Mouse (Mus musculus) intestine, embryonic 14.5 days (tissue): Measurements from ENCODE around the gene Fam219b. TPM values are rescaled to one million over a fixed set of nuclear protein-coding genes. Genes with fewer than 3 reads are reported as not detected.
A peak's percentile ranks its signal among the peaks of the same experiment; 100 is the strongest.

ENCODE experiments used
- ATAC-seq: fragments of 200-750 bp; cut with Nextera tagmentation; replicated peaks from 2 replicates; pipeline ENCODE4 v1.8.0; 2017; ENCODE audit warnings: low read depth, moderate number of reproducible peaks, moderate TSS enrichment, moderate library complexity; ENCODE audit not compliant: low FRiP score, low TSS enrichment
- DNase-seq: peaks from one replicate; pipeline ENCODE4 v3.0.0-alpha.2; 2018; ENCODE audit warnings: low spot score
- H3K27ac ChIP-seq: fragments of 300-500 bp; sonication (generic); 2 replicates; pipeline ENCODE4 v1.5.1; 2014; ENCODE audit warnings: low read depth, mild to moderate bottlenecking, control low read depth
- H3K27me3 ChIP-seq: fragments of 300-500 bp; sonication (generic); replicated peaks from 2 replicates; pipeline ENCODE4 v1.6.1; 2014; ENCODE audit warnings: low read length, control low read depth; ENCODE audit not compliant: control insufficient read depth, insufficient read depth
- H3K36me3 ChIP-seq: fragments of 300-500 bp; sonication (generic); 2 replicates; pipeline ENCODE4 v1.6.1; 2014; ENCODE audit warnings: low read length, control low read depth; ENCODE audit not compliant: control insufficient read depth, insufficient read depth
- H3K4me1 ChIP-seq: fragments of 300-500 bp; sonication (generic); replicated peaks from 2 replicates; pipeline ENCODE4 v1.6.1; 2014; ENCODE audit warnings: low read length, control low read depth, mixed read lengths; ENCODE audit not compliant: control insufficient read depth, insufficient read depth
- H3K4me2 ChIP-seq: fragments of 300-500 bp; sonication (generic); 2 replicates; pipeline ENCODE4 v1.6.1; 2014; ENCODE audit warnings: low read length
- H3K4me3 ChIP-seq: fragments of 300-500 bp; sonication (generic); 2 replicates; pipeline ENCODE4 v1.5.1; 2014; ENCODE audit warnings: low read depth, low read length, control low read depth, mixed read lengths
- H3K9ac ChIP-seq: fragments of 300-500 bp; sonication (generic); 2 replicates; pipeline ENCODE4 v1.6.1; 2014; ENCODE audit warnings: mild to moderate bottlenecking, low read length
- H3K9me3 ChIP-seq: fragments of 300-500 bp; sonication (generic); 2 replicates; pipeline ENCODE4 v1.6.1; 2016; ENCODE audit warnings: low read length, control low read depth; ENCODE audit not compliant: control insufficient read depth
- WGBS: fragments of 180-500 bp; shearing (Covaris S2); extraction: QIAGEN DNeasy Blood & Tissue Kit; methylation state at CpG from one replicate; pipeline ENCODE4 v1.1.7; 2014; 5-methylcytosine and 5-hydroxymethylcytosine counted together
- polyA plus RNA-seq: library from polyadenylated mRNA; unstranded; fragments of >200 nt; fragmentation: Nextera tagmentation; extraction: Ambion mirVana; gene quantifications from 2 replicates; pipeline ENCODE4 v1.2.1, GENCODE M21; 2014

Fam219b gene
- polyA plus RNA-seq, 1 experiment from 2014 or later = 18.9 TPM

DNA sequence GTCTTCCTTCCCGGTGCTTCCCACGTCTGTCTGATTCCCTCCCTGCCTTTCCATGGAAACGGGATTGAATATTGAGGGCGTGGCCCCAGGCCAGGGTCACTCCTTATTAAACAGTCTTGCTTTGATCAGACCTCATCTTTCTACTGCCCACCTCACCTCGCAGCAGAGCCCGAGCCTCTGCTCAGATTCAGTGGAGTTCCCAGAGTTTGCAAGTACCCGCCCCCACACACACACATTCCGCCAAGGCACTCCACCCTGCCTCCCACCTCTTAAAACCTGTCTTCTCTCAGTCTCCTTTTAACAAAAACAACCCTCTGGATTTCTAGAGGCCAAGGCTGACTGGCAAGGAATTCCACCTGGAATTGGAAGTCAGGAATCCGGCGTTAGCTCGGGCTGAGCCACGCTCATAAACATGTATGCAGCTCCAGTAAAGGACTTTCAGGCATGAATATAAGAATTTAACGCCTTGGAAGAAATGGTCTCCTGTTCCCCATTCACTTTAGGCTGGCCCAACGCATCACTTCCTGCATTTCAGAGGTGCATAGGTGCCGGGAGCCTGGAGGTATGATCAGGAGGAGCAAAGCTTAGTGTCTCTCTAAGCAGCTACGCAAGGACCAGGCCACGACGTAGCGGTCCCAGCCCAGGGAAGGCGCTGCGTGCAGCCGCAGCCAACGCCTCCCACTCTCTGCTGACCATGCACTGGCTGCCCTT lies 34.3 kb upstream of the Fam219b start:
- Histone ChIP-seq H3K4me2 (peak overlapping the region; percentile 78), H3K27me3 (peaks cover 80% of the 10 kb centered on the region), H3K9ac (no peak overlapping the region), H3K9me3 (no peaks in the 10 kb centered on the region), H3K27ac (peak overlapping the region; percentile 11; the same call in 1 of the 2 replicates), H3K4me3 (peak overlapping the region; percentile 40), H3K4me1 (peaks cover 22% of the 10 kb centered on the region), H3K36me3 (no peaks in the 10 kb centered on the region)
- peak; percentile 60 for DNase-seq
- WGBS = 1% methylated on average over 23 of the region's 23 CpGs
- ATAC-seq = no peak

DNA sequence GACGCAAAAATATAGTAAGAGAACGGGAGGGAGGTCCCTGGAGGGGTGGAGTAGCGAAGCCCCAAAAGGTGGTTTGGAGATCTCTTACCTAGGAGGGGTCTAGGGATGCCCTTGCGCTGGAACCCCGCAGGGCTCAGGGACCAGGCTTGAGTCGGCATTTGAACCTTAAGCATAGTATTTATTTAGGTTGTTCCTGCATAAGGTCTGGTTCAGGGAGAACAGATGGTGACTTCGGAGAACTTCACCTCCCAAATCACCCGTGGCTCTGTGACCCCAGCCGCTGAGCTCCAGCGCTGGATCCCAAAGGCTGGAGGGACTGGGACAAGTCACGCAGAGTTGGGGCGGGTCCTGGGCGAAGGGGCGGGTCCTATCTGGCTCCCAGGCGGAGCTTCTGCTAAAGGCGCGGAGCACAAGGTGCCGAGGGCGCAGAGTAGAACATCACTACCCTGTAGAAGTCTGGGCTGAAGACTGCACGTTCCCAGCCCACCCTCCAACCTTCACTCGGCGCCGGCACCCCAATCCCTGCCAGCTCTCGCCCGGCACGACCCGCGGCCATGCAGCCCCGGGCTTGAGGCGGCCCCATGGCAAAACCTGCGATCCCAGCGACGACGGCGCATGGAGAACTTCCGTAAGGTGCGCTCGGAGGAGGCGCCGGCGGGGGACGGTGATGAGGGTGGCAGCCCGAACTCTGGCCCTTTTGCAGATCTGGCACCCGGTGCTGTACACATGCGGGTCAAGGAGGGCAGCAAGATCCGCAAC lies 33.5 kb upstream of the Fam219b start, which contains the start of gene Rpp25:
TSS of gene Rpp25 (plus strand) at position 405 of the 759 bp plus-strand sequence.
- Histone ChIP-seq H3K27me3 (peaks cover 76% of the 10 kb centered on the region), H3K4me1 (peaks cover 22% of the 10 kb centered on the region), H3K9ac (peak within 1 kb of the TSS; percentile 22), H3K9me3 (no peaks in the 10 kb centered on the region), H3K4me3 (peak within 1 kb of the TSS; percentile 40), H3K36me3 (no peaks in the 10 kb centered on the region), H3K4me2 (peak within 1 kb of the TSS; percentile 78), H3K27ac (peak within 1 kb of the TSS; percentile 11; the same call in 1 of the 2 replicates)
- DNase-seq (peak; percentile 81), ATAC-seq (peak; percentile 76)
- under 1% methylated on average over 46 of the region's 46 CpGs for WGBS

DNA sequence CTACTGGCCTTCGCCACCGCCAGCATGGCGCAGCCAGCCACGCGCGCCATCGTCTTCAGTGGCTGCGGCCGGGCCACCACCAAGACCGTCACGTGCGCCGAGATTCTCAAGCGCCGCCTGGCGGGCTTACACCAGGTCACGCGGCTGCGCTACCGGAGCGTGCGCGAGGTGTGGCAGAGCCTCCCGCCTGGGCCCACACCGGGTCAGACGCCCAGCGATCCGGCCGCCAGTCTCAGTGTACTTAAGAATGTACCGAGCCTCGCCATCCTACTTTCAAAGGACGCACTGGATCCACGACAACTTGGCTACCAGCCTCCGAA lies 33.0 kb upstream of the Fam219b start:
- 1% methylated on average over 28 of the region's 34 CpGs for WGBS
- Histone ChIP-seq H3K36me3 (no peaks in the 10 kb centered on the region), H3K27ac (no peak overlapping the region), H3K9ac (peak overlapping the region; percentile 22), H3K4me3 (peak overlapping the region; percentile 40), H3K27me3 (peaks cover 73% of the 10 kb centered on the region), H3K4me1 (peaks cover 22% of the 10 kb centered on the region), H3K9me3 (no peaks in the 10 kb centered on the region), H3K4me2 (peak overlapping the region; percentile 78)
- ATAC-seq (peak; percentile 82), DNase-seq (peak; percentile 77)

DNA sequence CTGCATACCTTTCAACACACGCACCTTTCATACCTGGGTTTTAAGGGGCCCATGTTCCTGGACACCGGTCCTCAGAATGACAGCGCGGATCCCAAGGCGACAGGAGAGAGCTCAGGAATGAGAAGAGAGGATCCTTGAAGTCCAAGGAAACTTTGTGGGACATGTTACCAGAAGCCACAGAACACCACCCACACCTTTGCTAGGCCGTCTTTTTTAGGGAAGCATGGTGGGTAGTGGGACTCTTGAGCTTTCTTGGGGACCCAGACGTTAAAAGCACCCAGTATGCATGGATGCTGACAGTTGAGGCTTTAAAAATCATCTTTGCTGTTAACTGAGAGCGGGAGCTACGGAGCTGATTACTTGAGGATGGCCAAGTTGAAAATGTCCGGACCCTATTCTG lies 32.4 kb upstream of the Fam219b start:
- H3K27me3 ChIP-seq = peaks cover 67% of the 10 kb centered on the region
- WGBS = 53% methylated on average over 10 of the region's 10 CpGs
- peak overlapping the region; percentile 40; the same call in 1 of the 2 replicates for H3K4me3 ChIP-seq
- no peak overlapping the region for H3K9ac ChIP-seq
- H3K4me1 ChIP-seq = peaks cover 22% of the 10 kb centered on the region
- no peaks in the 10 kb centered on the region for H3K36me3 ChIP-seq
- no peak for ATAC-seq
- peak overlapping the region; percentile 78; the same call in 1 of the 2 replicates for H3K4me2 ChIP-seq
- DNase-seq = no peak
- no peak overlapping the region for H3K27ac ChIP-seq
- no peaks in the 10 kb centered on the region for H3K9me3 ChIP-seq

DNA sequence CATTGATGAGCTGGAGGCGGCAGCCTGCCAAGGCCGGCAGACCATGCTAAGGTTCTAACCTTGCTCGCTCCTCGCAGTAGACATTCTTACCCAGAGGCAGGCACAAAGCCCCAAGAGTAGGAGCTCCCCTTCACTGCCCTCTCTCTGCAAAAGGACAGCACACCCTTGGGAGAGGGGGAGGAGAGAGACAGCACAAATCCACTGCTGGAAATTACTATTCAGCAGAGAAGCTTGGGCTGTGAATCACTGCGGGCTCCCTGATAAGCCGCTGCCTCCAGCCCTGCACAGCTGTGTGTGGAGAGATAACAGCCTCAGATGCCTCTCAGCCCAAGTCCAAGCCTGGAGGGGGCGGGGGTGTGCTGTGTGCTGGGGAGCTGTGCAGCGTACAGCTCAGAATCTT lies 31.6 kb upstream of the Fam219b start:
- H3K36me3 ChIP-seq = no peaks in the 10 kb centered on the region
- H3K9me3 ChIP-seq = no peaks in the 10 kb centered on the region
- ATAC-seq (peak; percentile 71), DNase-seq (peak; percentile 66)
- peak overlapping the region; percentile 13; the same call in 1 of the 2 replicates for H3K4me2 ChIP-seq
- peaks cover 22% of the 10 kb centered on the region for H3K4me1 ChIP-seq
- H3K27me3 ChIP-seq = peaks cover 59% of the 10 kb centered on the region
- H3K4me3 ChIP-seq = no peak overlapping the region
- H3K27ac ChIP-seq = no peak overlapping the region
- 10% methylated on average over 8 of the region's 8 CpGs for WGBS
- no peak overlapping the region for H3K9ac ChIP-seq

DNA sequence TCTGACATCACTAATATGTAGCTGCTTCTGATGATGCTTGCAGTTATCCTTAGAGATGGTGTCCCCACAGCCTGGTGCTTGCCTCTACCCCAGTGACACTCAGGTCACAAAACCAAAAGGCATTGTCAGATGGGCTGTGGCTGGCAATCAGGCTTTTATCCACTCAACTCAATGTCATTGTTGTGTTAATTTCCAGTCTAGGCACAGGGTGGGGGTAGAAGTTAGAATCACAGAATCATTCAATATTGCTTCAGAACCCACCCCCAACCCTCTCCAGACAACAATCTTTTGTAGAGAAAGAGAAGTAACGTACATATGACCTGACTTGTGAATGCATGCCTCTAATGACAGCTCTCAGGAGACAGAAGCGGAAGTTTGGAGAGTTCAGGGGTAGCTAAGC lies 26.8 kb upstream of the Fam219b start:
- WGBS = 76% methylated on average over 2 of the region's 2 CpGs
- Histone ChIP-seq H3K9me3 (no peaks in the 10 kb centered on the region), H3K27me3 (peaks cover 10% of the 10 kb centered on the region), H3K27ac (no peak overlapping the region), H3K9ac (no peak overlapping the region), H3K4me2 (no peak overlapping the region), H3K4me3 (no peak overlapping the region), H3K36me3 (no peaks in the 10 kb centered on the region), H3K4me1 (peaks cover under 1% of the 10 kb centered on the region)
- DNase-seq (no peak), ATAC-seq (no peak)

DNA sequence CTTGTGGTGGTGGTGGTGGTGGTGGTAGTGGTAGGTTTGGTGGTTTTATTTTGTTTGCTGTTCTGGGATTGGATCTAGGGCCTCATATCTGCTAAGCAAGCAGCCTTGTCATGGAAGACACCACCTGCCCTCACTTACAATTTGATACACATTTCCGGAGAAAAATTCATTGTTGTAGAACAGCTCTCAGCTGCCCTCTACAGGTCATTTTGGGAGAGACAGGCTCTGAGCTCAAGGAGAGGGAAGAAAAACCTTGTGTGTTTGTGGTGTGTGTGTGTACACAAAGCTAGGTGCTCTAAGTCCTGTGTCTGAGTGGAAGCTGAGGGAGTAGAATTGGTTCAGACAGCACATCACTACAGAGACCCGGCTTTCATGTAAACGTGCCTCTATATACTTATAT lies 20.2 kb upstream of the Fam219b start:
- H3K9me3 ChIP-seq = no peaks in the 10 kb centered on the region
- DNase-seq = peak; percentile 94
- WGBS = 15% methylated on average over 3 of the region's 3 CpGs

DNA sequence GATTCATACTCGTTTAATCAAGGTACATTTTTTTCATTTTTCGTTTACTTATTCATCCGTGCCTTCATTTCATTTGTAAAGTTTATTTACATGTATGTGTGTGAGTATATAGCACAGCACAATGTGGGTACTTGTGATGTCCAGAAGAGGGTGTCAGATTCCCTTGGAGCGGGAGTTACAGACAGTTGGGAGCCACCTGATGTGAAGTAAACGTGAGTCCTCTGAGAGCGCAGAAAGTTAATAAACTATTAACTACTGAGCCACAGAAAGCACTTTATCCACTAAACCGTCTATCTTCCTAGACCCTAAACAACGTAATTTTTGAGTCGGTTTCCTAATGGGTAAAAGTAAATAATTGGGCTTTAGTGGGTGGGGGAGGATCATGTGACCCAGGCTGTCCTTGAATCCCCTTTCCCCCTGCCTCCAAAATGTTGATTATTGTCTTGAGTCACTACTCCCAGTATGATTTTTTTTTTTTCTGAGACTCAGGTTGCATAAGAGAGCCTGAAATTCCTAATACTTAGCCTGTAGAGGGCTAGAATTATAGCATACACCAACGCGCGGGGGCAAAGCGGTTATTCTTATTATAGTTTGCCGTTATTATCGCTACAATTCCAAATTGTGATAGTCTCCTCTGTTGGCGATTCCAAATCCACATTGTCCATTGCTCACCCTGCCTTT lies 16.8 kb upstream of the Fam219b start:
- Histone ChIP-seq H3K4me3 (peak overlapping the region; percentile 89), H3K4me1 (peaks cover 19% of the 10 kb centered on the region), H3K9me3 (no peaks in the 10 kb centered on the region), H3K9ac (peak overlapping the region; percentile 93), H3K27me3 (no peaks in the 10 kb centered on the region), H3K27ac (peak overlapping the region; percentile 65), H3K36me3 (no peaks in the 10 kb centered on the region), H3K4me2 (peak overlapping the region; percentile 81)
- DNase-seq = no peak
- WGBS = 23% methylated on average over 16 of the region's 16 CpGs
- peak; percentile 43; the same call in 1 of the 2 replicates for ATAC-seq

More for the DNA sequence above, 20.2 kb upstream of the Fam219b start:
- no peak overlapping the region for H3K9ac ChIP-seq
- H3K27me3 ChIP-seq = no peaks in the 10 kb centered on the region
- no peak overlapping the region for H3K4me3 ChIP-seq
- no peak overlapping the region for H3K27ac ChIP-seq
- H3K4me2 ChIP-seq = no peak overlapping the region
- ATAC-seq = no peak
- peaks cover 7% of the 10 kb centered on the region for H3K4me1 ChIP-seq
- no peaks in the 10 kb centered on the region for H3K36me3 ChIP-seq
